Mouse (Mus musculus) forebrain, embryonic 10.5 days (tissue): Measurements from ENCODE around the gene Drd5. TPM values are rescaled to one million over a fixed set of nuclear protein-coding genes. Genes with fewer than 3 reads are reported as not detected.

Source experiments
- DNase-seq: peaks from one replicate; pipeline ENCODE4 v3.0.0-alpha.2; 2017; ENCODE audit warnings: low spot score; ENCODE audit errors: extremely low spot score
- H3K27ac ChIP-seq: fragments of 300-500 bp; sonication (generic); 2 replicates; pipeline ENCODE4 v1.5.1; 2016; ENCODE audit warnings: mild to moderate bottlenecking
- H3K27me3 ChIP-seq: fragments of 300-500 bp; sonication (generic); 2 replicates; pipeline ENCODE4 v1.6.1; 2016; ENCODE audit warnings: mild to moderate bottlenecking; ENCODE audit not compliant: poor library complexity, severe bottlenecking
- H3K36me3 ChIP-seq: fragments of 300-500 bp; sonication (generic); replicated peaks from 2 replicates; pipeline ENCODE4 v1.6.1; 2016; ENCODE audit warnings: mild to moderate bottlenecking, moderate library complexity
- H3K4me1 ChIP-seq: fragments of 300-500 bp; sonication (generic); 2 replicates; pipeline ENCODE4 v1.6.1; 2016
- H3K4me3 ChIP-seq: fragments of 300-500 bp; sonication (generic); 2 replicates; pipeline ENCODE4 v1.5.1; 2016; ENCODE audit warnings: mild to moderate bottlenecking, moderate library complexity
- H3K9me3 ChIP-seq: fragments of 300-500 bp; sonication (generic); 2 replicates; pipeline ENCODE4 v1.6.1; 2016; ENCODE audit warnings: mild to moderate bottlenecking, moderate library complexity
- WGBS: fragments of 180-500 bp; shearing (Covaris S2); methylation state at CpG from one replicate; pipeline ENCODE4 v1.1.7; 2016; 5-methylcytosine and 5-hydroxymethylcytosine counted together
- polyA plus RNA-seq: library from polyadenylated mRNA; unstranded; fragments of >200 nt; fragmentation: Nextera tagmentation; extraction: Ambion mirVana; gene quantifications from 2 replicates; pipeline ENCODE4 v1.2.1, GENCODE M21; 2016

Drd5 gene
- polyA plus RNA-seq, 1 experiment from 2014 or later, result not detected

DNA sequence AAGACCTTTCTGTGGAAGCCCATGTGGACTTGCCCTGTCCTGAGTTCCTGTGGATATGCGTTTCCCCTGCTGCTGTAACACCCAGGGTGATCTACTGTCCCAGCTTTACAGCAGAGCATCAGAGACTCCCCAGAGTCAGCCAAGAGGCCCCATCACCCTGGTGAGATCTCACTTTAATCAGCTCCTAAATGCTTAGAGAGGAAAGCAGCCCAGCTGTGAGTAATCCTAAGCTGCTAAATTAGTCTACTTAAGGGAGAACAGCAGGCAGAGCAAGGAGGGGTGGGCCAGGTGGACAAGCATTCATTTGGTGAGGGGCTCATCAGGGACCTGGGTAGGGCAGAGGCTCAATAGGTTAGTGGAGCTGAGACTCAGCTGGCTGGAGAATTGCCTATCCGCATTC, 46.4 kb downstream of the Drd5 start:
- Histone ChIP-seq H3K27ac (no peak overlapping the region), H3K27me3 (peaks cover 36% of the 10 kb centered on the region), H3K9me3 (no peaks in the 10 kb centered on the region), H3K4me3 (no peak overlapping the region), H3K36me3 (no peaks in the 10 kb centered on the region), H3K4me1 (peaks cover 26% of the 10 kb centered on the region)
- no peak for DNase-seq
- 31% methylated on average over 2 of the region's 2 CpGs for WGBS

GRCm38 (mm10) chr5:38366650-38367470, 47.7 kb downstream of the Drd5 start:
- H3K9me3 ChIP-seq, result no peaks in the 10 kb centered on the region
- H3K27me3 ChIP-seq, result peaks cover 36% of the 10 kb centered on the region
- 11% methylated on average over 18 of the region's 18 CpGs for WGBS
- peak overlapping the region; percentile 44 for H3K4me3 ChIP-seq
- peaks cover 26% of the 10 kb centered on the region for H3K4me1 ChIP-seq
- no peaks in the 10 kb centered on the region for H3K36me3 ChIP-seq
- H3K27ac ChIP-seq, result peak overlapping the region; percentile 27; the same call in 1 of the 2 replicates
- peak; percentile 30 for DNase-seq

GRCm38 (mm10) chr5:38371308-38371707, 52.1 kb downstream of the Drd5 start:
- H3K27ac ChIP-seq, result no peak overlapping the region
- H3K36me3 ChIP-seq, result no peaks in the 10 kb centered on the region
- no peaks in the 10 kb centered on the region for H3K9me3 ChIP-seq
- H3K4me1 ChIP-seq, result peaks cover 18% of the 10 kb centered on the region
- WGBS, result 83% methylated on average over 1 of the region's 1 CpGs
- H3K27me3 ChIP-seq, result 0 out of 2 replicates have a peak, but pooled peaks cover 2% of the 10 kb centered on the region
- DNase-seq, result no peak
- H3K4me3 ChIP-seq, result no peak overlapping the region

Other genes with a start within 250 kb of the Drd5 start
- gene Nsg1, start 159.5 kb upstream of the Drd5 start, polyA plus RNA-seq, result 112 and 114 TPM in 2 replicates
- 16.0 and 18.0 TPM in 2 replicates for gene Zbtb49, start 98.9 kb upstream of the Drd5 start, polyA plus RNA-seq
- gene Lyar, start 98.9 kb upstream of the Drd5 start, polyA plus RNA-seq, result 191 and 208 TPM in 2 replicates
- 75.5 and 79.5 TPM in 2 replicates for gene Tmem128, start 59.2 kb upstream of the Drd5 start, polyA plus RNA-seq
- 0.04 TPM in 1 of 2 replicates, not detected in the other for gene Otop1, start 43.4 kb upstream of the Drd5 start, polyA plus RNA-seq
- 0.22 and 0.47 TPM in 2 replicates for gene Slc2a9, start 183.8 kb downstream of the Drd5 start, polyA plus RNA-seq
- gene Wdr1, start 243.9 kb downstream of the Drd5 start, polyA plus RNA-seq, result 171 and 173 TPM in 2 replicates